Mouse (Mus musculus) adrenal gland, postnatal 25 days (tissue): ENCODE measurements at regions not wholly inside any gene's neighbourhood (a gene's known extent, or its start where the extent isn't known, plus 50 kb on each side); places are given as distances from the start of the nearest gene placed in this dataset.
A peak's percentile ranks its signal among the peaks of the same experiment; 100 is the strongest.

Source experiments
- DNase-seq: peaks from one replicate; pipeline ENCODE4 v3.0.0; 2021; ENCODE audit warnings: mixed read lengths

DNA sequence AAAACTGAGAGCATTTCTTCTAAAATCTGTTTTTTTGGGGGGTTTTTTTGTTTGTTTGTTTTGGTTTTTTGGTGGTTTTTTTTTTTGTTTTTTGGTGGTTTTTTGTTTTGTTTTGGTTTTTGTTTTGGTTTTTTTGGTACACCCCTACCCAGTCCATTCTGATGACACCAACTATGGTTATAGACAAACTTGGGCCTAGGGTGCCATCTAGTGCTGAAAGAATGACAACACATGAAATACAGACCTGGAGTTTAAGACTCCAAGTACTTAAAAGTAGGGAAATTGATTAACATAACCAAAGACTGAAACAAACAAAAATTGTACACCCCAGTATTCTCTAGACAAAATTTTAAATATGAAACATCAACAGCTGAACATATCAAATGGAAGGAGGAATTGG is 76.0 kb upstream of the Ano5 start:
- DNase-seq = peak; percentile 7

DNA sequence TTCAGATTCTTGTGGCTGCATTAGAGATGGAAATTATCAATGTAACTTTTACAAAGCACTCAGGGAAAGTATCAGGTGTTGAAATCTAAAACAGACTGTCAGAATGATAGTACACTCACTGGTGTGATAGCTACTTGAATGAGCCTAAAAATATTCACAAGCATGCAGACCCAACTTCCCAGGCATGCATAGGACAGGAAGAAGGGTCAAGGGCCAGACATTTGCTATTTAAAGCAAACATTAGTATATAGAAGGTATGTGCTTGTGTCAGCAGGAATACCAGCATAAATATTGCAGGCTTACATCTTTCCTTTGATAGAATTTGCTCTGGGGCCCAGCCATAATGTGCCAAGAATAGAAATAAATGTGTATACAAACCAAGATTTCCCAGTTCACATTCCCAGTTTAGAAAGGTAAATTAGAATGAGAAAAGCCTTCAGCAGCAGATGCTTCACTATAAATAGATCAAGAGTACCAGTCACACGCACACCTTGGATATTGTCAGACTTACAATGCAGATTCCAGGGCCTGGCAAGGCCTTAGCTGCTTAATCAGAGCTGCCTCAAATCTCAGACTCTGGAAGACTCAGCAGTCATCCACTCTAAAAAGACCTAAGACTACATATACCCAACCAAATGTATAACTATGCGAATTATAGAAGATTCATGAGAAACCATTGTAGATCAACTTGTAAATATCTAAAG is 55.7 kb upstream of the Ano5 start:
- DNase-seq = no peak

GRCm38 (mm10) chr7:51458757-51459156 is 52.1 kb upstream of the Ano5 start:
- no peak for DNase-seq
